Mouse (Mus musculus) CD4-positive, CD25-positive, alpha-beta regulatory T cell, adult 2 months (primary cell): ENCODE measurements around the gene Arhgef16.

ENCODE experiments used
- DNase-seq: peaks from one replicate; pipeline ENCODE4 v3.0.0-alpha.2; 2012; ENCODE audit warnings: low read depth, low spot score

The Arhgef16 gene

DNA sequence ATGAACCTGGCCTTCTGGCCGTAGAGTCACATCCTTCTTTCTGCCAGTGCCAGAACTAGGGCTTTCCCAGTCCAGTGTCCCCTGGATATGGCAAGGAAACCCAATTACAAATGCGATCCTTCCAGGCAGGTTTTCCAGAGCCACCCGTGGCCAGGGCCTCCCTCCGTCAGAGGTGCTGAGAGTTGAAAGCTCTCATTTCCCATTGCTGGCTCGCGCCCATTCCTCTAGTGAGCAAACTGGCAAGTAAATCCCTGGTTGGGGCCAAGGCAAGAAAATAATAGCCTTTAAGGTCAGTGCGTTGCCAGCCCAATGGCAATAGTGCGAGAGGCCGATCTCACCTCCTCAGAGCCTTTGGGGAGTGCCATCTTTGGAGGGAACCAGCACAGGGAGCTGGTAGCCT lies 71.9 kb downstream of the Arhgef16 start:
- no peak for DNase-seq
